Mouse (Mus musculus) inflammation-experienced regulatory T-cells, adult 6 months (primary cell): ENCODE measurements around the gene LTO1. TPM values are rescaled to one million over a fixed set of nuclear protein-coding genes. Genes with fewer than 3 reads are reported as not detected.
A peak's percentile ranks its signal among the peaks of the same experiment; 100 is the strongest.

Source experiments
- ATAC-seq: one replicate; pipeline ENCODE4 v1.8.0; 2017
- polyA plus RNA-seq, 3 experiments: library from polyadenylated mRNA; unstranded; fragments of 100-300 nt; shearing (Covaris generic); gene quantifications; one replicate each; pipeline ENCODE4 v1.2.1; 2017

Gene LTO1
- polyA plus RNA-seq, 3 experiments from 2014 or later, result 27.4 to 42.5 (median 30.4) TPM

DNA sequence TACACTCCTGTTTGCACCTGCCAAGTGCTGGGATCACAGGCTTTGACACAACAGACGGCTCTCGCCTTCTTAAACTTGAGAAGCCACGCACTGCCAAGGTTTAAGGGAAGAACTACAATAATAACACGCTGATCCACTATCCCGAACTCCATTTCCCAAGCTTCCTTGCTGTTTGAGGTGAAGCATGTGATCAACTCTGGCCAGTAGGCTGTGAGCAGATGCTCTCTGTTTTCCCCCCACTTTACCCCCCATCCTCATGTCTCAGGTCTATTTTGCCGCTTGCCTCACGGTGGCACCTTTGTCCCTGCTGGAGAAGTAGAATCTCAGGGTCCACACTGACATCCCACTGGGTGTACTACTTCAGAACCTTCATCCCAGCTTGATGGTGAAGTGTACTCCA lies 6.2 kb upstream of the LTO1 start:
- ATAC-seq, result no peak

GRCm38 (mm10) chr7:144911121-144911520 lies 3.8 kb upstream of the LTO1 start:
- no peak for ATAC-seq

- no peak for ATAC-seq
These were observed 2.0 kb upstream of the LTO1 start for GRCm38 (mm10) chr7:144912897-144913296.

GRCm38 (mm10) chr7:144914296-144914947 lies 478 bp upstream of the LTO1 start:
- ATAC-seq, result peak; percentile 89

- ATAC-seq, result no peak
These were observed 3.9 kb downstream of the LTO1 start for GRCm38 (mm10) chr7:144918823-144919222.

- ATAC-seq, result no peak
These were observed 12.7 kb downstream of the LTO1 start for GRCm38 (mm10) chr7:144927591-144927990.

DNA sequence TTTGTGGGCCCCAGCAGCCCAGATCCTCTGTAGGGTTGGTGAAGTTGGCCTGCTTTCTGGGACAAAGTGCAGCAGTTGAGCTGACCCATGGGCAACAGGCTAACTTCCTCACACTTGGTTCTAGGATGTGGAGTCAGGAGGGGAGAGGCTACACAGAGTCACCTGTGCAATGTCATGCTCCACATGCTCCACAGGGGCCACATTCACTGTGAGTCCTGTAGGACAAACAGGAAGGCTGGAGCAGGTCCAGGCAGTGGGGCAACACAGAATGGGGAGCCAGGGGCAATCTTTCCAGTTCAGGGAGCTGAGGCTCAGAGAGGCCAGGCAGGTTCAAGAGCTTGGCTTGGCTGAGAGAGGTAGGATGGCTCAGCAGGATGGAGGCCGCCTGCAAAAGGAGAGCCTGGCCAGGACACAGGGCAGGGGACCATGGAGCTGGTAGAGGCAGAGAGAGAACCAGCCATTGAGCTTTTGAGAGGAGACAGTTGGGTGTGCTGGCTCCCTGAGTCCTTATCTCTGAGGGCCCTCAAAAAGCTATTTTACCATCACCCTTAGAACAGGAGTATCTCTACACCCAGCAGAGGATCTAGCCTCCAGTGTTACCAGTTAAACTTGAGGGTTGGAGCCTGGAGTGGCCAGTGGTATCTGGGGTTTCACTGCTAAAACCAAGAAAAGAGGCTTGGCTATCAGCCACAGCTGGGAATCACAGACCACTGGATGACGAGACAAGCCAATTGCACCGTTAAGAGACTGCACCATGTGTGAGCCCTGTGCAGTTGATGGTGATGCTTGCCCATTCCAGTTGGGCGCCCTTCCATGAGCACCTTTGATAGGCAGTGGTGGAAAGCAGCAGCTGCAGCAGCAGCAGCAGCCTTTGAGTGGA lies 13.3 kb downstream of the LTO1 start:
- ATAC-seq, result no peak

DNA sequence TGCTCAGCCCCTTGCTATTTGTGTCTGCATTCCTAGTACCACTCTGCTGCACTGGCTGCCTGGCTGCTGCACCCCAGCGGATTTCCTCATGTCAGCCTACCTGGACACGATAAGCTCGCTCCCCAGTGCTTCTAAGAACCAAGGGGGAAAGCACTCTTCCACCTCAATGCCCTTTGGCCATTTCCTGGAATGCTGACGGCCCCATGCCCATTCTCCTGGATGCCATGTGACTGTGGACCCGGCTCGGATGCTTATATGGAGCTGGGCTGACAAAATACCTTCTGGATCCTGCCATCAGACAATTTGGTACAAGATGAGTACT lies 13.9 kb downstream of the LTO1 start:
- no peak for ATAC-seq

DNA sequence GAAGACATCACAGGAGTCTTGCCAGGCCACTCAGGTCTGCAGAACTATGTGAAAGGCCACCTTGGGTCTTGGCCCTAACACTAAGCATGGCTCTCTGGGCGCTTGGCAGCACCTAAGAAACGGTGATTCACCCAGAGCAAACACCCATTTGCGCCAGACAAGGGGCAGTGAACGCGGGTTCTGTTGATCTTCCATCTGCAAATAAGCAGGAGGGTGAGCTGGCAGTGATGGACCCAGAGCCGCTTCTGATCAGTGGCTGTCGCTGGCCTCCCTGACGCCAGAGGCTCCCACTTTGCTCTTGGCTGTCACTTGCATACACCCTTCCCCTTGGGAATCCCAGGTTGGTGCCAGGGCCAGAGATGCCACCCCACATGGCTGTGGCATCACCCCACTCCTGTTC lies 14.6 kb downstream of the LTO1 start:
- no peak for ATAC-seq

GRCm38 (mm10) chr7:144929931-144930330 lies 15.0 kb downstream of the LTO1 start:
- ATAC-seq, result no peak

- peak; percentile 35 for ATAC-seq
These were observed 16.9 kb downstream of the LTO1 start for GRCm38 (mm10) chr7:144931778-144932177.

- no peak for ATAC-seq
These were observed 17.6 kb downstream of the LTO1 start for GRCm38 (mm10) chr7:144932389-144932937.

DNA sequence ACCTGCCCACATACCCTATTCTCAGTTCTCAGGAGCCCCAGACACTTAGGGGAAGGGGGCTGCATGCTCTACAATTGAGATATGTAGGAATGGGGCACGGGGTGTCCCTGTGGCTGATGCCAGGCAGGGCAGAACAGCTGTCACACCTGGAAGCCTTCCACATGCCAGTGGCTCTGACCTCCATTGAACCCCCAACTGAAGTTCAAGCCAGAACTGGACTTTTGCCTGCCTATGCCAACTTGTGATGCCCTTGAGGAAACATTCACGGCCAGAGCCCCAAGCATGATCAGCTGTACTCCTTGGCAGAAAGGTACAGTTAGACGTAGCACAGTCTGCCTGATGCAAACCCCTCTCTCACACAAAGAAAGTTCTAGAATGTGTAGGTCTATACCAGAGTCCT lies 18.4 kb downstream of the LTO1 start:
- ATAC-seq, result no peak

- no peak for ATAC-seq
These were observed 18.9 kb downstream of the LTO1 start for GRCm38 (mm10) chr7:144933796-144934195.

DNA sequence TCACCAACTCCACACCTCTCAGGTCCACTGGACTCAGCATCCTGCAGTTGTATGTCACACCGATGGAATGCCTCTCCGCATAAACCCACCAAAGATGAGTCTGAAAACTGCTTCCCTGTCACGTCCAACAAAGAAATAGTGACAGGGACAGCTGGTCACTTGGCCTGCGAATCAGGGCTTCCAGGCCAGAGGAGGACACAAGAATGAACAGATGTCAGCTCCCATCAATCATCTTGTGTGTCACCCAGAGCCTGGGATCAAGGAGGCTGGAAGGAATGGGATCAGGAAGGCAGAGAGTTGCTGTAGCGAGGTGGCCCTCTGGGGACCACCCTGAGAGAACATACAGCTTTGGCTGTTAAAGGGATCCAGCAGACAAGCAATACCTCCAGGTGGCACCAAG lies 20.0 kb downstream of the LTO1 start:
- no peak for ATAC-seq

DNA sequence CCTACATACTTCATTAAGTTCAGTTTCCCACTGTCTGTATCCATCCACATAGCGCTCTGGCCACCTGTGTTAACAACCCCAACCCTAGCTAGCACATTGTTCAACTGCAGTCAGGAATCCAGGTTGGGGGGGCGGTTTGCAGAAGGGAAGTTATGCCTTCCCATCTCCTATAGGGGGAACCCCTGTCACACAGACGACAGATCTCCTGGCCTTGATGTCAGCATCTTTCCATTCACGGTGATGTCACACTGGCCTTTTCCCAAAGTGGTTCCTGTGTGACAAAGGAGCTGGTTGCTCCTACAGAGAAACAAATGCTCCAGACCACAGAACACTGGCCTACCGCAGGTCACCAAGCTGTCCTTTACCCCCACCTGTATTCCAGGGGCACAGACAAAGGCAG lies 20.7 kb downstream of the LTO1 start:
- ATAC-seq, result no peak

DNA sequence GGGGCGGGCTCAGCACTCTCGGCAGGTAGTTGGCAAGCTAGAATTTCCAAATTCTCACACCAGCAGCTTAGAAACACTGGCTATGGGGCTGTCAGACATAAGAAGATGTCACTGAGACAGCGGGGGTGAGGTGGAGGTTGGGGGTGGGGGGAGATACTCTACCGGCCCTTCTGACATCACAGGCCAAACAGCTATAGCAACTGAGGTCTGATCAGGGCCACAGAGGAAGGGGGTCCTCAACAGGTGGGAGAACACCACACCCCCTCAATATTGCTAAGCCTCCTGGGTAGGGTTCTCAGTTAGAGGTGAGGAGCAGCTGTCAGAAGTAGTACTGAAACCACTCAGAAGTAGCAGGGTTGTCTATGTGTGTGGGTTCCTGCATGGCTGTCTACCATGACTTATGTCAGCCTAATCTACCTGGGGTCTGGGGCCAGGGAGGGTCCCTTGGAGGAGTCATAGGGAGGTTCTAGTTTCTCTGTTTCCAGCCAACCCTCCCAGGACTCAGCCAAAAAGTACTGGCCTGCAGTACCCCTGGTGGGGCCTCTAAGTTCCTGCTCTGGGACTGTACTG lies 21.5 kb downstream of the LTO1 start:
- no peak for ATAC-seq

GRCm38 (mm10) chr7:144937490-144937889 lies 22.6 kb downstream of the LTO1 start:
- ATAC-seq, result peak; percentile 83

DNA sequence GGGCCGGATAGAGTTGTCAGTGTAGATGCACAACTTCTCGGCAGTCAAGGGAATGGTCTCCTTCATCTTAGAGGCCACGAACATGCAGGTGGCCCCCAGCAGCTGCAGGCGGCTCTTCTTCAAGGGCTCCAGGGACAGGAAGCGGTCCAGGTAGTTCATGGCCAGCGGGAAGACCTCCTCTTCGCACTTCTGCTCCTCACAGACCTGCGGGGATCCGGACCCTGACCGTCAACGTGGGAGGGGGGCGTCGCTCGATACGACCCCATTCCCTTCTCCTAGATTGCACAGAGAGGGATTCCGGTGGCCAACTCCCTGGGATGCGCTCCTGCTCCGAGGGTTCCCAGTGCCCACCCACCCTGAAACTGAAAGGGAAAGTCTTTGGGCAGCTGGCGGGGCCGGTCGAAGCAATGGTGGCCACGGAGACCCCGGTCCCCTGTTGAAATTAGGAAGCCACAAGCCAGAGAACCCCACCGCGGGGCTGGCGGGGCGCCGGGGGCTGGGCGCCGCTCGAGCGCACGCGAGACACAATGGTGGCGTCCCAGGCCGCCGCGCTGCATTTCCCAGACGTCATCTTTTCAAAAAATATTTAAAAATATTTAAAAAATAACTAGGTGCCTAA lies 23.1 kb downstream of the LTO1 start:
- ATAC-seq, result no peak

DNA sequence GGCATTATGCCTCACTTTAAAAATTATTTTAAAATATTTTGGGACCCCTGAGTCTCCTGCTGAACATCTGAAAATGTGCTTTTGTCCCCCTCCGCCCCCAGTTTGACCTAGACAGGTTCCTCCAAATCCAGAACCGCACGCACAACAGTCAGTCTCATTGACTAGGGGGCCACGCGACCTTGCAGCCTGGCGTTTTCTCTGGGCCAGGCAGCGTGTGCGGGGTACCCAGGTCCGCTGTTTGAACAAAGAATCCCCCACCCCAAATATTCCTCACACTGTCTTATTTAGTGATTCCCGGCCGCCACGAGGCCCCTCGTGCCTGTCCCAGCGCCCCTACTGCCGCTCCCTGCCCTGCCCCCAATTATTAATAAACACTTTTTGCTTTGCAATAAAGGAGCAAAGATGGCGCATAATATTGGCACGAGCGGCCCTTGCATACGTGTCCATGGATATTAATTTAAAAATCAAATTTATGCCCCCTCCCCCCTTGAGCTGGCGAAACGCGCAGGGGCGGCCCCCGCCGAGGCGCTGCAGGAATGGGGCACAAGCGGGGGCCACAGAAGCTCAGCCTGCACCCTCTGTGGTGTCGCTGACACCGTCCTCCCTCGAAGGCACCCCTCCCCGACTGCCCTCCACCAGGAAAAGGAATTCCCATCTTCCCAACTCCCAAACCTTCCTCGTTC lies 23.9 kb downstream of the LTO1 start:
- no peak for ATAC-seq

DNA sequence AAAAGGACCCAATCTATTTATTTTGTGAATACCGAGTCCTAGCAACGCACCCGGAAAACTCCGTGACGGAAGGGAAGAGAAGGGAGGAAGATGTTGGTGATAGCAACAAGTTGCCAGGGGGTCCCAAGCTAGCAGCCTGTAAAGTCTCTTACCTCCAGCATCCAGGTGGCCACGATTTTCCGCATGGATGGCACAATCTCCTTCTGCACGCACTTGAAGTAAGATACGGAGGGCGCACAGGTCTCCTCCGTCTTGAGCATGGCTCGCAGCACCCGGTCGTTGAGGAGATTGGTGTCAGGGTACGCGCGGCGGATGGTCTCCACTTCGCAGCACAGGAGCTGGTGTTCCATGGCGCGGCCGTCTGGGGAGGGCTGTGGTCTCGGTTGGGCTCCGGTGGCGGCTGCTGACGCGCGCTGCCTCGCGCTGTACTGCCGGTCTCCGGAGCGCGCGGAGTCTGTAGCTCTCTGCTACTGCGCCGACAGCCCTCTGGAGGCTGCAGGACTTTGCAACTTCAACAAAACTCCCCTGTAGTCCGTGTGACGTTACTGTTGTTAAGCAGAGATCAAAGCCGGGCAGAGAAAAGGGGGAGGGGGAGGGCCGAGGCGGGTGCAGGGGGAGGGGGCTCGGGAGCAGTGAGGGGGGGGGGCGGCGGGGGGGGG lies 24.6 kb downstream of the LTO1 start, which contains the start of gene Ccnd1:
Ccnd1 (minus strand) TSS at position 582 of the 659 bp plus-strand sequence.
- ATAC-seq, result no peak

DNA sequence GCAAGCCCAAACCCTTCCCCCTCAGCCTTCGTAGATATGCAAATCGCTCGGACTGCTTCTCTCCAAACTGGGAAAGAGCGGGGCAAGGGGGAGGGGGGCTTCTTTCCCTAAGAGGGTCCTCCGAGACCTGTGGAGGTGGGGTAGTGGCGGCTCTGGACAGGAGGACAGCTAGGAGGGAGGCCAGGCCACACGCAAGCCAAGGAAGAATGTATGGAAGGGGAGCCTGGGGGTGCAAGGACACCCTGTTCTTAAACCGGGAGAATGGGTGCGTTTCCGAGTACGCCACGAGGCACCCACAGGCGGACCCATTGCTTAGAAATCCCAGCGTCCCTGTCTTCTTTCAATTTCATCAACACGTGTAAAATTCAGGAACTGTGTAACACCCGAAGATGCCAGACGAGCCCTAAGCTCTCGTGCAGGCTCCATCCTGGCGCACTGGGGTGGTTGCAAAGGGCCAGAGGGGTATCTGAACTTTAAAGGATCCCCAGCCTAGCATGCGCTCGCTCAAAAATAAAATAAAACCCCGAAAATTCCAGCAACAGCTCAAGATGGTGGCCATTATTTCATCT lies 25.2 kb downstream of the LTO1 start:
- ATAC-seq, result no peak
